Mouse (Mus musculus) stomach, embryonic 14.5 days (tissue): ENCODE data around the gene Unc45b. TPM values are rescaled to one million over a fixed set of nuclear protein-coding genes. Genes with fewer than 3 reads are reported as not detected.

Source experiments
- ATAC-seq: fragments of 200-750 bp; cut with Nextera tagmentation; 2 replicates; pipeline ENCODE4 v1.8.0; 2017; ENCODE audit warnings: low read depth, moderate TSS enrichment; ENCODE audit not compliant: insufficient number of reproducible peaks, insufficient read depth, low FRiP score
- H3K27ac ChIP-seq: fragments of 300-500 bp; sonication (generic); 2 replicates; pipeline ENCODE4 v1.5.1; 2014; ENCODE audit warnings: mild to moderate bottlenecking, low read length, moderate library complexity, mixed read lengths
- H3K27me3 ChIP-seq: fragments of 300-500 bp; sonication (generic); 2 replicates; pipeline ENCODE4 v1.6.1; 2014; ENCODE audit warnings: low read length, control low read depth, mixed read lengths; ENCODE audit not compliant: control insufficient read depth, insufficient read depth
- H3K36me3 ChIP-seq: fragments of 300-500 bp; sonication (generic); 2 replicates; pipeline ENCODE4 v1.6.1; 2014; ENCODE audit warnings: mild to moderate bottlenecking, control low read depth, low read length, moderate library complexity, mixed read lengths; ENCODE audit not compliant: control insufficient read depth, insufficient read depth
- H3K4me1 ChIP-seq: fragments of 300-500 bp; sonication (generic); 2 replicates; pipeline ENCODE4 v1.6.1; 2014; ENCODE audit warnings: low read length, control low read depth, mixed read lengths; ENCODE audit not compliant: control insufficient read depth, insufficient read depth
- H3K4me2 ChIP-seq: fragments of 300-500 bp; sonication (generic); replicated peaks from 2 replicates; pipeline ENCODE4 v1.6.1; 2014; ENCODE audit warnings: low read depth, low read length, control low read depth
- H3K4me3 ChIP-seq: fragments of 300-500 bp; sonication (generic); 2 replicates; pipeline ENCODE4 v1.5.1; 2014; ENCODE audit warnings: low read depth, low read length, control low read depth
- H3K9ac ChIP-seq: fragments of 300-500 bp; sonication (generic); replicated peaks from 2 replicates; pipeline ENCODE4 v1.6.1; 2014; ENCODE audit warnings: low read depth, mild to moderate bottlenecking, control low read depth, low read length, moderate library complexity, mixed read lengths
- H3K9me3 ChIP-seq: fragments of 300-500 bp; sonication (generic); 2 replicates; pipeline ENCODE4 v1.6.1; 2016; ENCODE audit warnings: low read depth, low read length, control low read depth; ENCODE audit not compliant: control insufficient read depth
- WGBS: fragments of 180-500 bp; shearing (Covaris S2); extraction: QIAGEN DNeasy Blood & Tissue Kit; methylation state at CpG from one replicate; pipeline ENCODE4 v1.1.7; 2014; 5-methylcytosine and 5-hydroxymethylcytosine counted together
- polyA plus RNA-seq: library from polyadenylated mRNA; unstranded; fragments of >200 nt; fragmentation: Nextera tagmentation; extraction: Ambion mirVana; gene quantifications from 2 replicates; pipeline ENCODE4 v1.2.1, GENCODE M21; 2014

The Unc45b gene
- polyA plus RNA-seq, 1 experiment from 2014 or later, result 1.8 TPM

DNA sequence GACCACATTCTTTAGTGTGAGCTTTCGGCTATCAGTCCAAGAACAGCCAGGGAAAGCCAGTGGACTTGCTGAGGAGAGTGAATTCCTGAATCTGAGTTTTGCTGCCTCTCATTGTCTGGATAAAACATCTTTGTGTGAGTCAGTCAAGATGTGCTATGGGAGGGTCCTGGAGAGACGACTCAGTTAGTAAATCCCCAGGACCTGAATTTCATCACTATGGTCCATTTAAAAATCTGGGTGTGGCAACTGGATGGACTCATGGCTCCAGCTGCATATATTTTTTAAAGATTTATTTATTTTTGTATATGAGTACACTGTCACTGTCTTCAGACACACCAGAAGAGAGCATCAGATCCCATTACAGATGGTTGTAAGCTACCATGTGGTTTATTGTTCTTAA lies 35.3 kb downstream of the Unc45b start:
- H3K9me3 ChIP-seq, result no peaks in the 10 kb centered on the region
- H3K27me3 ChIP-seq, result peaks cover 4% of the 10 kb centered on the region; the same call in 1 of the 2 replicates
- 50% methylated on average over 2 of the region's 2 CpGs for WGBS
- H3K4me3 ChIP-seq, result no peak overlapping the region
- no peaks in the 10 kb centered on the region for H3K4me1 ChIP-seq
- no peak overlapping the region for H3K9ac ChIP-seq
- no peak for ATAC-seq
- H3K4me2 ChIP-seq, result no peak overlapping the region
- no peaks in the 10 kb centered on the region for H3K36me3 ChIP-seq
- no peak overlapping the region for H3K27ac ChIP-seq

DNA sequence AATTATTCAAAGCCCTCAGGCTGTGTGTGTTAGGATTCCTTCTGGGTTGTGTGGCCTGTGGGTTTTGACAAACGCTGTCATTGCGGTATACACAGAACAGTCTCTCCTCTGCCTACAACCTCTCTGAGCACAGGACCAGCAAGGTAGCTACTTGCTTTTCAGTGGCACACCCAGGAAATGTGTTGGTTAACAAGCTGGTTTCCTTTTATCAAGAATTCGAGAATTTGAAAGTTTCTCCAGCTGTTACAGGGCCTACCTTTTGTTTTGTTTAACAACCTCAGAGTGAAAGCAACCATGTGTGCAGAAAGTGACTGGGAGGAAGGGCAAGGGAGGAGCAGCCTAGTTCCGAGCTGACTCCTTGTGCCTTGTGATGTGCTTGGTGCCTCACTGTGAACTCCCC lies 37.1 kb downstream of the Unc45b start:
- Histone ChIP-seq H3K9me3 (no peaks in the 10 kb centered on the region), H3K4me1 (no peaks in the 10 kb centered on the region), H3K4me3 (no peak overlapping the region), H3K27me3 (peaks cover 18% of the 10 kb centered on the region), H3K4me2 (no peak overlapping the region), H3K27ac (no peak overlapping the region), H3K9ac (no peak overlapping the region), H3K36me3 (no peaks in the 10 kb centered on the region)
- 51% methylated on average over 4 of the region's 4 CpGs for WGBS
- no peak for ATAC-seq

- Histone ChIP-seq H3K27ac (no peak overlapping the region), H3K4me1 (no peaks in the 10 kb centered on the region), H3K4me2 (no peak overlapping the region), H3K36me3 (no peaks in the 10 kb centered on the region), H3K9me3 (no peaks in the 10 kb centered on the region), H3K4me3 (no peak overlapping the region), H3K27me3 (peaks cover 18% of the 10 kb centered on the region), H3K9ac (no peak overlapping the region)
- ATAC-seq, result no peak
- WGBS, result 85% methylated on average over 9 of the region's 9 CpGs
Observed at GRCm38 (mm10) chr11:82949036-82949435, 38.7 kb downstream of the Unc45b start.

- Histone ChIP-seq H3K27me3 (peaks cover 18% of the 10 kb centered on the region), H3K4me1 (no peaks in the 10 kb centered on the region), H3K36me3 (no peaks in the 10 kb centered on the region), H3K4me2 (no peak within 1 kb of the TSS; the same call in 1 of the 2 replicates), H3K4me3 (0 out of 2 replicates have a peak within 1 kb of the TSS, but pooled peaks have one; percentile 2), H3K27ac (no peak within 1 kb of the TSS), H3K9me3 (no peaks in the 10 kb centered on the region), H3K9ac (no peak within 1 kb of the TSS)
- 9% methylated on average over 10 of the region's 10 CpGs for WGBS
- no peak for ATAC-seq
Observed at GRCm38 (mm10) chr11:82950736-82951481, 40.6 kb downstream of the Unc45b start, which contains the start of gene Slfn5. Gene Slfn5, plus strand, starts transcription at chr11:82951349.

- Histone ChIP-seq H3K27me3 (peaks cover 18% of the 10 kb centered on the region), H3K4me3 (0 out of 2 replicates have a peak overlapping the region, but pooled peaks have one; percentile 2), H3K9ac (no peak overlapping the region), H3K36me3 (no peaks in the 10 kb centered on the region), H3K27ac (no peak overlapping the region), H3K9me3 (no peaks in the 10 kb centered on the region), H3K4me2 (no peak overlapping the region; the same call in 1 of the 2 replicates), H3K4me1 (no peaks in the 10 kb centered on the region)
- WGBS, result 8% methylated on average over 28 of the region's 28 CpGs
- no peak for ATAC-seq
Observed at GRCm38 (mm10) chr11:82951865-82952611, 41.7 kb downstream of the Unc45b start.

DNA sequence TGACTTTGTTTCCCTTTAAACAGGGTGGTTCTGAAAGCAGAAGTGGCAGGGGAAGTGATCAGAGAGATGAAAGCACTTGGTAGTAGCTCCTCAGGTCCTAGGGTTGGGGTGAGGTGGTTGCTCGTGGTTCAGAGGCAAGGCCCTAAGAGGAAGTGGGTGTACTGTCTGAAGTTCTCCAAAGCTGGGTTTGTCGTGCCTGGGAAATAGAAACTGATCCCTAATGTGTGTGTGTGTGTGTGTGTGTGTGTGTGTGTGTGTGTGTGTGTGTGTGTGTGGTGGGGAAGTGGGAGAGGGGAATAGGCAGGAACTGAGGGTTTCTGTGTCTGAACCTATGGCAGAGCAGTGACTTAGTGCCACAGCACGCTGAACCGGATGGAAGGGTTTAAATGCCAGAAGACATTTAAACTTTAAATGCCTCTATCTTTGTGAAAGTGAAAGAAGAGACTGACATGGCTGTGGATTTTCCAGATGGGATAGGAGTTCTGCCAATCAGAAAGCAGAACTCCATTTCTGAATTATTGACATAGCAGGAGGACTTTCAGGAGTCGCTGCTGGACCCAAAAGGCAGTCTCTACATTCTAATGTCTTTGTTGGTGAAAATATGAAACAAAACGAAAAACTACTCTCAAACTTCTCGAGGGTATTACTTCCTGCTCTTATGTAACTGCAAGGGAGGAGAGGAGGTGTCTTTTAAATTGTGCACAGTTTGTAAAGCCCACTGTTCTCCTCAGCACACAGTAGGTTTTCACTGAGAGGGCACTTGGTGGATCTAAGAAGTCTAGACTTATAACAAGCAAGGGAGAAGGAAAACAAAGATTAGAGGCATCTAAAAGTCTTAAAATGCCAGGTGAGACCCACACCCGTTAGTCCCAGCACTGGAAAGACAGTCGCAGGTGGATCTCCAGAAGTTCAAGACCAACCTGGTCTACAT lies 42.5 kb downstream of the Unc45b start:
- no peaks in the 10 kb centered on the region for H3K4me1 ChIP-seq
- WGBS, result 61% methylated on average over 9 of the region's 9 CpGs
- no peaks in the 10 kb centered on the region for H3K9me3 ChIP-seq
- no peak overlapping the region for H3K4me3 ChIP-seq
- H3K9ac ChIP-seq, result no peak overlapping the region
- no peak overlapping the region for H3K27ac ChIP-seq
- peaks cover 18% of the 10 kb centered on the region for H3K27me3 ChIP-seq
- no peak for ATAC-seq
- no peaks in the 10 kb centered on the region for H3K36me3 ChIP-seq
- H3K4me2 ChIP-seq, result no peak overlapping the region

DNA sequence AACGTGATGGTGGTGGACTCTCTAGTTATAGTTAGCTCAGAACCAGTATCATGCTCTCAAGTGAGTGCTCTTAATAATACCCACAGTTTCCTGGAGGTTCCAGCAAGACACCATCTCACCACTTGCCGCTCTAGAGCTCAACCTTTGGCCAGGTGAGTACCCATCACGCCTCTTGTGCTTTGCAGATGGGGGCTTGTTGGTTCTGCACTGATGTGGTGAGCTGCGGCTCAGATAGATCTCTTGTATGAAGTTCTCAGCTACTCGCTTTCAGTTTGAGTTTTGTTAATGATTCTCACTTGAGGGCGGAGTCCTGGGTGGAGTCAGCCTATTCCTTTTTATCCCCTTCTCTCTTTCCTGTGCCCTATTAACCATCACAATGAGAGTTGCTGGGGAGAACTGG lies 44.3 kb downstream of the Unc45b start:
- no peaks in the 10 kb centered on the region for H3K9me3 ChIP-seq
- H3K36me3 ChIP-seq, result no peaks in the 10 kb centered on the region
- peaks cover 18% of the 10 kb centered on the region for H3K27me3 ChIP-seq
- H3K4me3 ChIP-seq, result no peak overlapping the region
- H3K4me2 ChIP-seq, result no peak overlapping the region
- H3K9ac ChIP-seq, result no peak overlapping the region
- WGBS, result 75% methylated on average over 6 of the region's 6 CpGs
- no peak for ATAC-seq
- H3K4me1 ChIP-seq, result no peaks in the 10 kb centered on the region
- H3K27ac ChIP-seq, result no peak overlapping the region

- no peak for ATAC-seq
- H3K27ac ChIP-seq, result no peak overlapping the region
- peaks cover 6% of the 10 kb centered on the region; the same call in 1 of the 2 replicates for H3K27me3 ChIP-seq
- no peak overlapping the region for H3K9ac ChIP-seq
- H3K4me3 ChIP-seq, result no peak overlapping the region
- H3K36me3 ChIP-seq, result no peaks in the 10 kb centered on the region
- H3K4me1 ChIP-seq, result no peaks in the 10 kb centered on the region
- H3K9me3 ChIP-seq, result no peaks in the 10 kb centered on the region
- 69% methylated on average over 10 of the region's 10 CpGs for WGBS
- H3K4me2 ChIP-seq, result no peak overlapping the region
Observed at GRCm38 (mm10) chr11:82956925-82957324, 46.6 kb downstream of the Unc45b start.
